Mouse (Mus musculus) right cerebral cortex, postnatal 14 days (tissue): ENCODE measurements around the gene Nedd1.

Experiments used
- DNase-seq: peaks from one replicate; pipeline ENCODE4 v3.0.0; 2022

Nedd1 gene

DNA sequence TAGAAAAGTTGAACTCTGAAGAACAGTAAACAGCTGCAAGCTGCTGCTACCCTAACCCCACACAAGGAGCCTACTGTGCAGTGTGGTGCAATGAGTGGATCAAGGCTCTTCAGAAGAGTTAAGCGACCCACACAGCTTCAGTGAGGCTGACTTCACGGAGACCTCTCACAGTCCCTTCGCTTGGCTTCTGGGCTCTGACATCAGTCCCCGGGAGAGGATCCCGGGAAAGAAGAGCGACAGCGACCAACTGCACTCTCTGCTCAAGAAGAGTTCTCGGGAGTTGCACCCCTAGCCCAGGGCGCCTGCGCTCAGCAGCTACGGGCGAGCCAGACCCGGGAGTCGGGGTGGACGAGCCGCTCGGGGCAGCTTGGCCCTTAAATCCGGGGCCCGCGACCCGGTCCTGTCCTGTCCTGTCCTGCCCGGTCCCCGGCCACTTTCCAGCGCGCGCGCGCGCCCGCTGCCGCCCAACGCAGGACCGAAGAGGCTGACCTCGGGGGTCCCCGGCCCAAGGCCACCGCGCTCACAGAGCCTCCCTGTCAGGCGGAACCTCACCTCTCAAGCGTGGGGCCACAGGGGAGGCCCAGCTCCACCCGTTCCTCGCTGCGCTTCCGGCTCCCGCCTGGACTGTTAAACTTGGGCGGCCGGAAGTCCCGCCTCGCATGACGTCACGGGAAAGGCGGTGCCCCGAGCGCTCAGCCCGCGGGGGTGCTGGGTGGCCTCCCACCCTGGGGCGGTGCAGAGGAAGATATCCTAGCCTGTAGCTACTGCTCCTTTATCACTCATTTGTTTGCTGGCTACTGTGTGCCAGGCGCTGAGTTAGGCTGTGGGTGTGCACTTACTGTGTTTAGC, at the start of gene Nedd1:
Gene Nedd1, minus strand, starts transcription at position 650 of the 849 bp plus-strand sequence.
- DNase-seq = peak; percentile 89

DNA sequence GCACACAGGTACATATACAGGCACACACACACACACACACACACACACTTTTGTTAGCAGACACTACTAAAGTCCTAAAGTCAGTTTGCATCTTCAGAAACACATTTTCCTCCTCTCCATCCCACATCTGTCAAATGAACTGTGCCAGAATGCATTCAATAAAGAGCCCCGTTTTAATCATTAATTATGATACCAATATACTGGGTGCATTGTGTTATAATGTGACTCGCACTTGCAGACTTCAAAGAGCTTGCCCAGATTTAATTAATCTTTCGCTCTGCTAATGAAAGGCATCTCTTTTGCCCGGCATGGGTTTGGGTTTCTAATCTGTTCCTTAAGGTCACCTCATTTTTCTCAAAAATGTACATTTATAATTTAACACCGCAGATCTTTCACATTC, 32.1 kb upstream of the Nedd1 start:
- no peak for DNase-seq

DNA sequence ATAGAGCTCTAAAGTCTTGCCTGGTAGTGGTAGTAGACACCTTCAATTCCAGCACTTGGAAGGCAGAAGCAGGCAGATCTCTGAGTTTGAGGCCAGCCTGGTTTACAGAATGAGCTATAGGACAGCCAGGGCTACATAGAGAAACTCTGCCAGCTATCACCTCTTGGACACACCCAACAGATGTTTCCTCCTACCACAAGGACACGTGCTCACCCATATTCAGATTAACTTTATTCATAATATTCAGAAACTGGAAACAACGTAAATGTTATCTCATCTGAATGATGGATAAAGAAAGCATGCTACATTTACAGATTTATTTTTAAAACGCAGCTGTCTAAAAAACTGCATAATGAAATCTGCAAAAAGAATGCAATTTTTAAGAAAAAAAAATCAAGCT, 8.1 kb upstream of the Nedd1 start:
- DNase-seq = no peak

DNA sequence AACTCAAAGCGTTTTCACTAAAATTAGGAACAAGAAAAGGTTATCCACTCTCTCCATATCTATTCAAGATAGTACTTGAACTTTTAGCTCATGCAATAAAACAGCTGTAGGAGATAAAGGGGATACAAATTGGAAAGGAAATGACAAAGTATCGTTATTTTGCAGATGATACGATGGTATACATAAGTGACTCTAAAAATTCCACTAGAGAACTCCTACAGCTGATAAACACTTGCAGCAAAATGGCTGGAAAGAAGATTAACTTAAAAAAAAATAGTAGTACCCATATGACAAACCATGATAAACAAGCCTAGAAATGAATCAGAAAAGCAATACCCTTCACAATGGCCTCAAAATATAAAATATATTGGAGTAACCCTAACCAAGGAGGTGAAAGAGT, 6.5 kb upstream of the Nedd1 start:
- DNase-seq = no peak

DNA sequence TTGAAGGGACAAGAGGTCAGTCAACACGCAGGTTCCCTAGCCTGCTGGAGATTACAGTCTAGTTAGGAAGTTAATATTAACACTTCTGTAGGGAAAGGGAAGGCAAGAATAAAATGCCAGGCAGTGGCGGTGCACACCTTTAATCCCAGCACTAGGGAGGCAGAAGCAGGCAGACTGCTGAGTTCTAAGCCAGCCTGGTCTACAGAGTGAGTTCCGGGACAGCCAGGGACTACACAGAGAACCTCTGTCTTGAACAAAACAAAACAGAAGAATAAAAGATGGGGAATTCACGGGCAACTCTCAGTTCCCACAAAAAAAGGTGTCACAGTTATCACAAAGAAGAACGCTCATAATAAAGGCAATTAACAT, 384 bp upstream of the Nedd1 start:
- no peak for DNase-seq

DNA sequence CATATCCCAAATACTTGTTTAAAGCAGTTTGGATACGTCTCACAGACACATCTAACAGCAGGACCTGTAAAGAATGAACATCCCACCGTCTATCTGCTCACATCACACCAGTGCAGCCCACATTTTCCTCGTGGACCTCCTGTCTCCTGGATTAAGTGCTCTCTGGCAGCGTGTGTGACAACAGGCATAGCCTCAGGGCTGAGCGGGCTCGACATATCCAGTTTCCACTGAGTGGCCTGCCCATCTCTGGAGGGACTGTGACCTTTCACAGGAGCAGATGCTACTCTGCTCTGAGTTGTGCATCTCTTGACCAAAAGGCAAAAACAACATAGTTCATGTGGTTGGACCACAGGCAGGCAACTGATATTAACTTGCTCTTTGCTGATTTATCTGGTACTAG, 23.2 kb downstream of the Nedd1 start:
- DNase-seq = no peak

DNA sequence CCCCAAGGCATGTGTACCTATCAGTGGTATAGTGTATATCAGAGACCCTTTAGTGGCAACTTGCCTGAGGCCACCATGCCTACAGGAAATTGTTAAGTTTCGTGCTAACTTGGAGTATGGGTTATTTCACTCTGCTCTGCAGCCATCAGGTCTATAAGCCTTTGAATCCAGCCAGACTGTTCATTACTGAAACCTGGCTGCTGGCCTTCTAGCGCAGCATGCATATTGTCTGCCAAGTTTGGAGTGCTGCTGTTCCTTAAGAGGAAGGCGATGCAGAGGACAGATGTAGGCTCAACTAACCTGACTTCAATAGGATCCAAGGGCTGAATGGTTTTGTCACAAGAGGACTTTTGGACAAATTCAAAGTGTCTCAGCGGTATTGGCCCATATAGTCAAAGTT, 47.2 kb downstream of the Nedd1 start:
- no peak for DNase-seq

DNA sequence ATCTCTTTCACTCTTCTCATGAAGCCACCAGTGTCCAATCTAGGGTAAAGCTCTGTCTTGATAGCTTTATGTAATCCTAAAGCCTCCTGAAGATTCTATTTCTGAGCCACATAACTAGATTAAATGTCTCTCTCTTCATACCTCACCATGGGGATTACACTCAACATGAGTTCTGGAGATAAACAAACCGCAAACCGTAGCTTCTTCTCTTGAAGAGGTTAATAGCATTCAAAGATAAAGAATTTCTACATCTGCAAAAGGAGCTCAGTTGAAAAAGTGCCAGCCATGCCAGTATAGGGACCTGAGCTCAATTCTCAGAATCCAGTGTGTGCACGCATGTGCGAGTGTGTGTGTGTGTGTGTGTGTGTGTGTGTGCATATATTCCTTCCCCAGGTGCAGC, 50.3 kb downstream of the Nedd1 start:
- DNase-seq = no peak

DNA sequence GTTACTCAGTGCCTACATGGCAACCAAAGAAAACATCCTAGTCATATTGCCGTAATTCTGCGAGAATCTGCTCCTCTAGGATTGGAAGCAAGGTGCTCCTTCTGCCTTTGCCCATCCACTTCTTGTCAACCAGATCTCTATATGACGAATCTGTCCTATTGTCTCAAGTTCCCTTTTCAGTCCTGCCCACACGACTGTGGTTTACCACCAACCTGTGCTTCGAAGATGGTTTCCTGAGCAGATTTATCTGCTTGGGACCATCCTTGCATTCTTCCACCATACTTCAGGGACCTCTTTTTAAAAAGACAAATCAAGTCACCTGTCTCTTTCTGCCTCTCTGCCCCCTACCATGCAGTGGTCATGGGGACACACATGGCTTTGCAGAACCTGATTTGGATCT, 56.9 kb downstream of the Nedd1 start:
- no peak for DNase-seq

DNA sequence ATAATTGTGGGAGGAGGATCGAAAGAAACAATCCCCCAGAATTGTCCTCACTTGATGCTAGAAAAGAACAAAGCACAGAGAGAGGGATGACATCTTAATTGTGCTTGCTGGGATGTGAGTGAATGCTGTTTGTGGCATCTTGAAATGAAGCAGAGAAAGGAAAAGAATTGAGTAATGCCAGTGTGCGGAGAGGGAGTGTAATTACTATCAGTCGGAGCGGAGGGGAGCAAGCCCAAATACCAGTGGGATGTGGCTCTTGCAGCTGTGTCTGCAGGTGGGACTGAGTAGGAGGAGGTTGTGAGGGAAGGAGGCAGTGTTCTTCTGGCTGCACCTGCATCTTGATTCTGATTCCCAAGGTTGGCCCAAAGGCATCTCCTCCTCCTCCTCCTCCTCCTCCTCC, 69.0 kb downstream of the Nedd1 start:
- DNase-seq = no peak

DNA sequence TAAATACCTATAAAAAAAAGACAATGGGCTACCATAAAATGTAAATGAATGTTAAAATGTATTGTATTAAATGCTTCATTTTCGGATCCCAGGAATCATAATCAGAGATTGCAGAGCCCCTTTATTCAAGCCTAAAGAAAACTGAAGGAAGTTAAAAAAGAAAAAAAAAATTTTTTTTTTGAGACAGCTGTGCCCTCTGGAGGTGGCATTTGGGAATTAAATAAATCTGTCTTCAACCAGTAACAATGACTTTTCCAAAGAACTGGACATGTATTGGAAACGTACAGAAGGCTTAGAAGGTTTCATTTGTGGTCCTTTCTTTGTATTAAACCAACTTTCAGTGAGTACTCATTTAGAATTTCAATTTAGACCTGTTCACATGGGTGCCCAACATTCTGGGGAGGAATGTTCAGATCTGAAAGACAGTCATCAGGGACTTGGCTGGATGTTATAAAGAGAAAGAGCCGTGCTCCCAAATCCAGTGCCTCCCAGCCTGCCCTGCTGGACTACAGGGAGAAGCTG, 69.8 kb downstream of the Nedd1 start:
- DNase-seq = no peak

DNA sequence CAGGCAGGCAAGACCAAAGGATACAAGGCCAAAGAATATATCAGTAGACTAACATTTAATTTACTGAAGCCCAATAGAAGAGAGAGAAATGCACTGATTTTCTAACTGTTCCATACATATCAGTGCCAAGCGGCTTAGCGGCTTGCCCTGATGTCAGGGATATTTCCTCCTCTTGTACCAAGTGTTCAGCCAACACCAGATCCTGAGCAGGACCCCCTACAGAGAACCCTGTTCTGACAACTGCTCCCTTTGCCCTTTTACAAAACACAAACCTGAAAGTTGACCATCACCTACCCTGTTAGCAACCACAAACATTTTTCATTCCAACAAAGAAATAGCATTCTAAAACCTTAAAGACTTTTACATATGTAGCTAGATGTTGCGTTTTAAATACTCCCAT, 71.0 kb downstream of the Nedd1 start:
- DNase-seq = no peak

DNA sequence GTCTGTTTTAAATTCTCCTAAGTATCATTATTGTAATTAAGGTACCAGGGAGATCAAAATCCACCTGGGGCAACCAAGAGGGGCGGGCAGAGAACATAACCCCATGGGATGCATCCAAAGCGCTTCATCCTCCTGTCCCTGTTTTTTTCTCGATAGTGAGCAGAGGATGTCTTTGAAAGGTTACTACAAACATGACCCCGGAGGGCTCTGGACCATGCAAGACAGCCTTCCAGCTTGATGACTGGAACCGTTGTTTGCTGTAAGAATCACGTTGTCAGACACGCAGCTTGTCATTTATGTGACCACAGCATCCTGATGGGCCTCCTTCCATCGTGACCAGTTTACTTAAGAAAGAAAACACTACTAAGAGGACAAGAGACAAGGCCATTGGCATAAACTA, 73.1 kb downstream of the Nedd1 start:
- DNase-seq = no peak

DNA sequence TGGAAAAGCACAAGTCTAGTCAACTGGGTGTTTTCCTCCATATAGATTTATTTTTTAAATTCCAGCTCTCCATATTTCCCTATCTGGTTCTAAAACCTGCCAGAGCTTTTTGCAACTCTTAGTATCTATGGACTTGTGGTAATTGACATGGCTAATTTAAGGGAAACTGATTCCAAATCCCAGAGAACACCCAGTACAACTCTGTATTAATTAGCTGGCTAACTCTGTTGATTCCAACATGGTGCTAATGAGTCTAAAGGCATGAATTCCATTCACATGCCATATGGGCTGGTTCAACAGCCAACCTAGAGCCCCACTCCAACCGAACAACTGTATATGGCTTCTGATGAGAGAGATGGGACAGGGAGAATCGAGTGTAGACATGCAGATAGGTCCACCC, 74.5 kb downstream of the Nedd1 start:
- DNase-seq = no peak

DNA sequence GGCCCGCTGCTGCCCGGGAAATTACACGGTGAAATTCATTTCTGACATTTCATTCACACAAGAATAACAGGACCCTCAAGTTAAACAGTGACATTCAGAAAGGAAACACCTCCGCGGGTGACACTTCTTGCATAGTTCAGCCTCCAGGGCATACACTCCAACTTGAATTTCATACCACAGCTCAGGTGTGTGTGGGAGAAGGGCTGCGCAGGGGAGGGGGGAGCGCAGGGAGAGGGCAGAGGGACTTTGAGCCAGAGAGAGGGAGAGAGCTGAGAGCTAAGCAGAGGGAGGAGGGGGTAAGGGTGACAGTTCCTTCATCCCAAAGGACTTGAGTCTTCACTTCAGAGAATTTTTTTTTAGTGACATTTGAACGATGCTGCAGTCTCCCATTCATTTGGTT, 78.2 kb downstream of the Nedd1 start:
- no peak for DNase-seq

DNA sequence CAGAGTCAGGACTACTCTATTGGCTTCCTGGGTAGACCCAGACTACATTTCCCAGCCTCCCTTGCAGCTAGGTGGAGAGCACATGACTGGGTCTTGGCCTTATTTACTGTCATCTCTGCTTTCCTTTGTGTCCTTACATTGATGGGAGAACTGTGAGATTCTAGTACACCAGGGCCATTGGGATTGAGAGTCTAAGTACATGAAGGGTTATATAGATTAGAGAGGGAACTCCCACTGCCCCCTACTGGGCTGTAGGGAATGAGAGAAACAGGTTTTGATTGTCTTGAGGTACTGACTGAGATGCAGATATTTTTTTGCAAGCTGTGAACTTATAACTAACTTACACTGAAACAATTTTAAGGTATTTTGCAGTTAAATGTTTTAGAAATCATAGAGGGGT, 81.2 kb downstream of the Nedd1 start:
- DNase-seq = peak; percentile 38
